Mouse (Mus musculus) intestine, embryonic 15.5 days (tissue): ENCODE data around the gene Men1. TPM values are rescaled to one million over a fixed set of nuclear protein-coding genes. Genes with fewer than 3 reads are reported as not detected.

Experiments
- ATAC-seq: fragments of 200-750 bp; cut with Nextera tagmentation; 2 replicates; pipeline ENCODE4 v1.8.0; 2017; ENCODE audit warnings: moderate TSS enrichment, moderate library complexity
- H3K27ac ChIP-seq: fragments of 300-500 bp; sonication (generic); 2 replicates; pipeline ENCODE4 v1.5.1; 2015; ENCODE audit warnings: mild to moderate bottlenecking, inconsistent platforms
- H3K27me3 ChIP-seq: fragments of 300-500 bp; sonication (generic); replicated peaks from 2 replicates; pipeline ENCODE4 v1.6.1; 2015; ENCODE audit warnings: inconsistent platforms
- H3K36me3 ChIP-seq: fragments of 300-500 bp; sonication (generic); 2 replicates; pipeline ENCODE4 v1.6.1; 2015; ENCODE audit warnings: inconsistent platforms
- H3K4me1 ChIP-seq: fragments of 300-500 bp; sonication (generic); replicated peaks from 2 replicates; pipeline ENCODE4 v1.6.1; 2015; ENCODE audit warnings: inconsistent platforms
- H3K4me2 ChIP-seq: fragments of 300-500 bp; sonication (generic); replicated peaks from 2 replicates; pipeline ENCODE4 v1.6.1; 2015; ENCODE audit warnings: mild to moderate bottlenecking, inconsistent platforms
- H3K4me3 ChIP-seq: fragments of 300-500 bp; sonication (generic); replicated peaks from 2 replicates; pipeline ENCODE4 v1.5.1; 2015; ENCODE audit warnings: inconsistent platforms
- H3K9ac ChIP-seq: fragments of 300-500 bp; sonication (generic); 2 replicates; pipeline ENCODE4 v1.6.1; 2015; ENCODE audit warnings: inconsistent platforms
- H3K9me3 ChIP-seq: fragments of 300-500 bp; sonication (generic); 2 replicates; pipeline ENCODE4 v1.6.1; 2016; ENCODE audit warnings: inconsistent platforms
- WGBS: fragments of 180-500 bp; shearing (Covaris S2); methylation state at CpG from one replicate; pipeline ENCODE4 v1.1.7; 2015; 5-methylcytosine and 5-hydroxymethylcytosine counted together
- polyA plus RNA-seq: library from polyadenylated mRNA; unstranded; fragments of >200 nt; fragmentation: Nextera tagmentation; extraction: Ambion mirVana; gene quantifications from 2 replicates; pipeline ENCODE4 v1.2.1, GENCODE M21; 2015

Men1 gene
- polyA plus RNA-seq, 1 experiment from 2014 or later, result 68.8 TPM

DNA sequence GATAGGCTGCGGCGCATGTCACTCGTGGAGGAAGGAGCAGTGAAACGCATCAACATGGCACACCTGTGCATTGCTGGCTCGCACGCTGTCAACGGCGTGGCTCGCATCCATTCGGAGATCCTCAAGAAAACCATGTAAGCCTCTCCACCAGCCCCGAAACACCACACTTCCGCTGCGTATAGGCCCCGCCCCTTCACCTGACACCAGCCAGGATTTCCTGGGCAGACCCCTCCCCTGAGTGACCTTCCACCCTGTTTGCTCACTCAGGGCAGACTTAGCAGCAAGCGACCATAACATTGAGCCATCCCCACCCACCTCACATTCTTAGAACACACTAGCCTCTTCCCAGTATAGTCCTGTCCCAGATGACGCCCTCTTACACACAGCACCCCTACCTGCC is 55.0 kb downstream of the Men1 start:
- Histone ChIP-seq H3K4me1 (no peaks in the 10 kb centered on the region), H3K27me3 (no peaks in the 10 kb centered on the region), H3K36me3 (no peaks in the 10 kb centered on the region), H3K4me3 (peak overlapping the region; percentile 37), H3K27ac (no peak overlapping the region), H3K9me3 (no peaks in the 10 kb centered on the region), H3K9ac (peak overlapping the region; percentile 37), H3K4me2 (peak overlapping the region; percentile 68)
- peak; percentile 83 for ATAC-seq
- whole genome bisulfite sequencing, result 3% methylated on average over 16 of the region's 16 CpGs

DNA sequence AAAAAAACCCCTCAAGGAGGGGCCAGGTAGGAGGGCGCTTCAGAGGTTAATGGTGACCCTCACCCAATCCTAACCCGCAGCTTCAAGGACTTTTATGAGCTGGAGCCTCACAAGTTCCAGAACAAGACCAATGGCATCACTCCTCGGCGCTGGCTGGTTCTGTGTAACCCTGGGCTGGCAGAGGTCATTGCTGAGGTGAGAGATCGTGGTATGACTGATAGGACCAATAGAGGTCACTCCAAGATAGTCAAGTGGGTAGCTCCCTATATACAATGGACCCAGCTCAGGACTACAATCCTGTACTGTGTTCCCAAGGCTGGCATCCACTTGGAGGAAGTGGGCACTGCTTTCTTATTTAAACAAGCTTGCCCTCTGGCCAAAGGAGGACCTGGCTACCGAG is 55.5 kb downstream of the Men1 start:
- H3K4me2 ChIP-seq, result peak overlapping the region; percentile 68
- no peaks in the 10 kb centered on the region for H3K36me3 ChIP-seq
- no peaks in the 10 kb centered on the region for H3K4me1 ChIP-seq
- peak; percentile 34 for ATAC-seq
- H3K27me3 ChIP-seq, result no peaks in the 10 kb centered on the region
- no peak overlapping the region; the same call in 1 of the 2 replicates for H3K9ac ChIP-seq
- H3K9me3 ChIP-seq, result no peaks in the 10 kb centered on the region
- no peak overlapping the region for H3K4me3 ChIP-seq
- H3K27ac ChIP-seq, result no peak overlapping the region
- WGBS, result 51% methylated on average over 6 of the region's 6 CpGs

Other genes with a start within 250 kb of the Men1 start
- gene Cdca5, start 250.0 kb upstream of the Men1 start, polyA plus RNA-seq, result 32.3 and 32.9 TPM in 2 replicates
- 0.18 and 0.37 TPM in 2 replicates for gene AC131692.1, start 240.6 kb upstream of the Men1 start, polyA plus RNA-seq
- gene Naaladl1, start 229.2 kb upstream of the Men1 start, polyA plus RNA-seq, result 28.9 and 38.8 TPM in 2 replicates
- gene Sac3d1, start 216.3 kb upstream of the Men1 start, polyA plus RNA-seq, result 44.3 and 44.7 TPM in 2 replicates
- 31.7 and 33.8 TPM in 2 replicates for gene Snx15, start 206.7 kb upstream of the Men1 start, polyA plus RNA-seq
- 0.80 and 1.3 TPM in 2 replicates for gene Batf2, start 194.0 kb upstream of the Men1 start, polyA plus RNA-seq
- 99.2 and 103 TPM in 2 replicates for gene Arl2, start 193.4 kb upstream of the Men1 start, polyA plus RNA-seq
- not detected in 2 replicates for gene Majin, start 150.6 kb upstream of the Men1 start, polyA plus RNA-seq
- 0.39 and 0.41 TPM in 2 replicates for gene Gpha2, start 108.6 kb upstream of the Men1 start, polyA plus RNA-seq
- gene Ppp2r5b, start 99.1 kb upstream of the Men1 start, polyA plus RNA-seq, result 21.2 and 22.3 TPM in 2 replicates
- gene Atg2a, start 93.3 kb upstream of the Men1 start, polyA plus RNA-seq, result 6.9 and 8.7 TPM in 2 replicates
- 88.8 and 115 TPM in 2 replicates for gene Ehd1, start 58.3 kb upstream of the Men1 start, polyA plus RNA-seq
- 1.0 and 1.4 TPM in 2 replicates for gene Cdc42bpg, start 28.5 kb upstream of the Men1 start, polyA plus RNA-seq
- gene Map4k2, start 6.2 kb downstream of the Men1 start, polyA plus RNA-seq, result 8.8 and 11.0 TPM in 2 replicates
- gene Sf1, start 28.7 kb downstream of the Men1 start, polyA plus RNA-seq, result 118 and 129 TPM in 2 replicates
- gene Pygm, start 49.4 kb downstream of the Men1 start, polyA plus RNA-seq, result 6.1 and 6.3 TPM in 2 replicates
- gene Rasgrp2, start 64.4 kb downstream of the Men1 start, polyA plus RNA-seq, result 36.9 and 48.6 TPM in 2 replicates
- gene Nrxn2, start 83.8 kb downstream of the Men1 start, polyA plus RNA-seq, result 1.1 and 2.0 TPM in 2 replicates
- gene Slc22a12, start 208.1 kb downstream of the Men1 start, polyA plus RNA-seq, result 0.13 TPM in 1 of 2 replicates, not detected in the other